Mouse (Mus musculus): ENCODE data around the gene Gpsm3. TPM values are rescaled to one million over a fixed set of nuclear protein-coding genes. Genes with fewer than 3 reads are reported as not detected.

The Gpsm3 gene
- total RNA-seq, 2 experiments from 2014 or later: 3.1 to 3.6 TPM

DNA sequence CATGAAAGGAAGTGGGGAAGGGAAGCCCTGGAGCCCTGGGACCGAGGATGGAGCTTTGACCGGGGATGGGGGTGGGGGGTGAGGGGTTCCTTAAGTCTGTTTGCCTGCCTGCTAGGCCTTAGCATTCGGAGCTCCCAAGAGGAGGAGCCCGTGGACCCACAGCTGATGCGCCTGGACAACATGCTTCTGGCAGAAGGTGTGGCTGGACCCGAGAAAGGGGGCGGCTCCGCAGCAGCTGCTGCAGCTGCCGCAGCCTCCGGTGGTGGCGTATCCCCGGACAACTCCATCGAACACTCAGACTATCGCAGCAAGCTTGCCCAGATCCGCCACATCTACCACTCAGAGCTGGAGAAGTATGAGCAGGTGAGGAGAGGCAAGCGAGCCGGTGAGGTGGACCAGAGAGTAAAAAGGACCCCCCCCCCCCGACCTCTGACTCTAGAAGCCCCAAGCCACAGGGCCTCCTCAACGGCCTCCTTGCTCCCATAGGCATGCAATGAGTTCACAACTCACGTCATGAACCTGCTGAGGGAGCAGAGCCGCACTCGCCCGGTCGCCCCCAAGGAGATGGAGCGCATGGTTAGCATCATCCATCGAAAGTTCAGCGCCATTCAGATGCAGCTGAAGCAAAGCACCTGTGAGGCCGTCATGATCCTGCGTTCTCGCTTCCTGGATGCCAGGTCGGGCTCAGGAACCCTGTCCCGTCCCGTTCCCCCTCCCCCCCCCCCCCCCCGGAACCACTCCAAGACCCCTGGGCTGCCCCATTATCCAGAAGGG is 4.3 kb downstream of the Gpsm3 start:
- intact Hi-C loops (cut with DNase I; ENCODE audit: low total_unique reads): no loop called here
- peak; percentile 57 for DNase-seq

DNA sequence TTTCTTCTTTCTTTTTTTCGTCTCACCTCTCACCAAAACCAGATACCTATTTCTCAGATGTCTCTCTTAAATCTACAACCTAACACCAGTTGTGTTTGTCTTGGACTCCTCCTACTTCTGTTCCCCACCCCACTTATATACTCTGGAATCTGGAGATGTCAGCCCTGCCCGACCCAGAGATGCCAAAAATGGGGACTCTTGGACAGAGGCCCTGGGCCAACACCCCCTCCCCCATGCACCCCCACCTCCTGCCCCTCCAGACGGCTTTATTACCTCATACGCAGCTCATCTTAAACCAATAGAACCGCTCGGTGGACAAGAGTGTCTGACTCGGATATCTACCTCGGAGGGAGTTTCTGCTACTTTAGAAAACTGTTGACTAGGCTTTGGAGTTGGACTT is 6.5 kb downstream of the Gpsm3 start:
- DNase-seq: no peak
- intact Hi-C loops (cut with DNase I; ENCODE audit: low total_unique reads): no loop called here

DNA sequence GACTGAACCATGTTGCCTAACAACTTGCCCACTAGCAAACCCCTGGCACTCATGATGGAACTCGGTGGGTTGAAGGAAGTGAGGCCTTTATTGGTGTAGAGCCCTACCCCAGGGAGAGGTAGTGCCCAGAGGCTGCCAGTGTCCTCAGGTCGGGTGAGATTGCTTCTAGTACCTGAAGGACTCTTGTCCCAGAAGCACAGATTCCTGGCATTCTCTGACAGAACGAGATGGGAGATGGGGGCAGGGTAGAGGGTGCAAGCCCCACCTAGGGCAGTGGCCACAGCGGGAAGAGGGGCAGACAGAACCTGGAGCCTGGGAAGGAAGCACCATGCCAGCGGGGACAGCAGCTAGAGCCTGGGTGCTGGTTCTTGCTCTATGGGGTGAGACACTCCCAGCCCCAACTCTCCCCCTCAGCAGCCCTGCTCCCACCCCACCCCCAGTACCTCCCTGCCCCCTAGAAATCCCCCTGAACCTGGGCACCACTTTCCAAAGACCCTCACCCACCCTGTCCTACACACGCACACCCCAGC is 8.0 kb downstream of the Gpsm3 start, which contains the start of gene Ager:
TSS of gene Ager (plus strand) at position 297 of the 530 bp plus-strand sequence.
- intact Hi-C loops (cut with DNase I; ENCODE audit: low total_unique reads): no loop called here
- DNase-seq: no peak

DNA sequence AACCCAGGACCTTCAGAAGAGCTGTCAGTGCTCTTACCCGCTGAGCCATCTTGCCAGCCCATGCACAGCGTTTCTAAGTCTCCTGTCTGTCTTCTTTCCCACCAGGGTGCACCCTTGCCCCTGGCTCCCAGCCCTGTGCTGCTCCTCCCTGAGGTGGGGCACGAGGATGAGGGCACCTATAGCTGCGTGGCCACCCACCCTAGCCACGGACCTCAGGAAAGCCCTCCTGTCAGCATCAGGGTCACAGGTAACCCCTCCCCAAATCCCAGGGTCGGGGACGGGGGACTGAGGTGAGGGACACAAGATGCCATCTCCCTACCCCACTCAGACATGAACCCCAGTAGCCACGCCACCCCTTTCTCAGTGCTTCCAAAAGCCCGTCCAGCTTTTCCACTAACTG is 10.3 kb downstream of the Gpsm3 start:
- intact Hi-C loops (cut with DNase I; ENCODE audit: low total_unique reads): no loop called here
- no peak for DNase-seq

DNA sequence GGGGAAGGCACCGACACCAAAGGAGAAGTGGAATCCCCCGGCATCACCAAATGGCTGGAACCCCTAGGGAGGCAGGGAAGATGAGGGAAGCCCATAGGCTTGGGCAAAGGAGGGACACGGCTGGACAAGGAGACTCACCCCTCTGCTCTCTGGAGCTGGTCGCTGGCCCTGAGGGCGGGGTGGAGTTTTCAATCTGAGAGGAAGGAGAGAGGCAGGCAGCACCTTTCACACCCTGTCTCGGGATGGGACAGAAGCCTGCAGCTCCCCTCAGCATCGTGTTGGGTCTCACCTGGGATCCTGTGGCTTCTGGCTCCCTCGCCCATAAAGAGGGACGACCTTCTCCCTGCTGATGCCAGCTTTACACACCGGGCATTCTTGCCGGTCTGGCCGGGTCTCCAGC is 12.2 kb downstream of the Gpsm3 start:
- intact Hi-C loops (cut with DNase I; ENCODE audit: low total_unique reads): no loop called here

DNA sequence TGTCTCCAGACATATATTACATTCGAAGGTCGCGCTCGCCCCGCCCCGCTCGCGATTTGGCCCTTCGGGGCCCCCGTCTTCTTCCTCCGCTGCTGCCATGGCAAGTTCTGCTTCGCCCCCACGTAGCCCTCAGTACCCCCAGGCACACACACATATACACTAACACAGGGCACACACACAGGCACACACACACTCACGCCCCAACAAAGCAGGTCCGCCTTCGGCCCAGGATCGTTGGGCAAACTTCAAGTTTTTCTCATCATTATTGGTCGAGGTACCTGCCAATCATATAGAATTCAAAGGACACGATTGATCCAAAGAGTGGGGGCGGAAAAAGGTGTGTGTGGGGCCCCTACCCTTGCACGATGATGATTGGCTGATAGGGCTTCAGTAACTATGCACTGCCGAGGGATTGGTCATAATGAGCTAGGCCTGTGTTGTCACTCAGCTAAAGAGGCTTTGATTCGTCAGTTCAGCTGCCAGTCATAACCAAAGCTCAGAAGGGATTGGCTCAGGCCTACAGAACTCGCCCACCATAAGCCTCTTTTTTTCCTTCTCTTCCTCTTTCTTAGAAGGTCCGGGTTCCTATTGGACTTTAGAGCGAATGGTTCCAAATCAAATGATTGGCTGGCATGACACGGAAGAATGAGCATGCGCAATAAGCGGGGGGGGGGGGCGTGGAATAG is 13.9 kb downstream of the Gpsm3 start, which contains the start of gene Rnf5:
TSS of gene Rnf5 (minus strand) at position 316 of the 686 bp plus-strand sequence.
- intact Hi-C loops (cut with DNase I; ENCODE audit: low total_unique reads): no loop called here
- DNase-seq: peak; percentile 97

More for the DNA sequence above, 12.2 kb downstream of the Gpsm3 start:
- DNase-seq: no peak

DNA sequence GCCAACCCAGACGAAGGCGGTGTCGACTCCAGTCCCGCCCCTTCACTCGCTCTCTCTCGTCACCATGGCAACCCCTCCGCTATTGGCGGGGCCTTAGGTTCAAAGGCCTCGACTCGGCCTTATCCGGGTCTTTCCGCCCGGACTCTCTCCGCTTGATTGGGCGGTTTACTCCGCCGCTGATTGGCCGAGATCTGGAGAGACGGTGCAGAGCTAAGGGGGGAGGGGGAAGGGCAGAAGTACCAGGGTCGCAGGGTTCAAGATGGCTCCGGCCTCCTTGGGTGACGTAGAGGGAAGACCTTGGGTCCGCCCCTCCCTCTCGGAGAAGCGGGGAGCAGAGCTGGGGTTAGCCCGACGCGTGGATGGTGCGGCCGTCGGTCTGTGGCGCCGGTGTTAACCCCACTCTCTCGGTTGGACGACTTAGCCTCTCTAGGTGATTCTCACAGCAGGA is 14.5 kb downstream of the Gpsm3 start, which contains the start of gene Agpat1:
TSS of gene Agpat1 (plus strand) at position 202 of the 448 bp plus-strand sequence.
- DNase-seq: peak; percentile 99
- intact Hi-C loops (cut with DNase I; ENCODE audit: low total_unique reads): no loop called here

DNA sequence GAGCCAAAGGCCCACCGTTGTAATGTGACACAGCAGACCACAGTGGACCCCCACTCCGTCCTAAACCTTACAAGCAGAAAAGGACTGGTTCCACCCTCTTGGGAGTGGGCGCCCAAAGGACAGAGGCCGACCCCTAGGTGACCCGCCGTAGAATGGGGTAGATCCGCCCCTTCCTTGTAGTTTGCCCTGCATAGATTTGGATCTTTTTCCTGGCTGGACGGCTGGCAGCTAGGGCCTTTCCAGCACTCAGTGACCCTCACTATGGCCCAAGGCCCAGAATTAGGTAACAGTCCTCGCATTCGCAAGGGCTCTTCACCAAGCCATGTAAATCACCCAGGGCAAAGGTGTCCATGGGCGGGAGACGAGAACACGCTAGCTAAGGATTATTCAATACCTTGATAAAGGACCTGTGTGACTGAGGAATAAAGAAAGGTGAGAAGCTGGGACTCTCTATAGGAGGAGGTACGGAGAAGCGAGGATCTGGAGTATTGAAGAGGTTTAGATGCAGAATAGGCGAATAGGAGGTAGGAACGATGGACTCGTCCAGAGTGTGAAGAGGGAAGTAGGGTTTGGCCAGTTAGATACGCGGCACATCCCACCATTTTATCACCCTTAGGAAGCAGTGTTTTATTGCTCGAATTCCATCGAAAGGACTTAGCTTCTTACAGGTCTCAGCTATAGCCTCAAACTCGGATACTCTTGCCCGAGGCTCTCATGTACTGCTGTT is 15.1 kb downstream of the Gpsm3 start:
- DNase-seq: peak; percentile 42
- intact Hi-C loops (cut with DNase I; ENCODE audit: low total_unique reads): no loop called here

GRCm38 (mm10) chr17:34605609-34606008 is 16.0 kb downstream of the Gpsm3 start:
- intact Hi-C loops (cut with DNase I; ENCODE audit: low total_unique reads): no loop called here
- peak; percentile 98 for DNase-seq

DNA sequence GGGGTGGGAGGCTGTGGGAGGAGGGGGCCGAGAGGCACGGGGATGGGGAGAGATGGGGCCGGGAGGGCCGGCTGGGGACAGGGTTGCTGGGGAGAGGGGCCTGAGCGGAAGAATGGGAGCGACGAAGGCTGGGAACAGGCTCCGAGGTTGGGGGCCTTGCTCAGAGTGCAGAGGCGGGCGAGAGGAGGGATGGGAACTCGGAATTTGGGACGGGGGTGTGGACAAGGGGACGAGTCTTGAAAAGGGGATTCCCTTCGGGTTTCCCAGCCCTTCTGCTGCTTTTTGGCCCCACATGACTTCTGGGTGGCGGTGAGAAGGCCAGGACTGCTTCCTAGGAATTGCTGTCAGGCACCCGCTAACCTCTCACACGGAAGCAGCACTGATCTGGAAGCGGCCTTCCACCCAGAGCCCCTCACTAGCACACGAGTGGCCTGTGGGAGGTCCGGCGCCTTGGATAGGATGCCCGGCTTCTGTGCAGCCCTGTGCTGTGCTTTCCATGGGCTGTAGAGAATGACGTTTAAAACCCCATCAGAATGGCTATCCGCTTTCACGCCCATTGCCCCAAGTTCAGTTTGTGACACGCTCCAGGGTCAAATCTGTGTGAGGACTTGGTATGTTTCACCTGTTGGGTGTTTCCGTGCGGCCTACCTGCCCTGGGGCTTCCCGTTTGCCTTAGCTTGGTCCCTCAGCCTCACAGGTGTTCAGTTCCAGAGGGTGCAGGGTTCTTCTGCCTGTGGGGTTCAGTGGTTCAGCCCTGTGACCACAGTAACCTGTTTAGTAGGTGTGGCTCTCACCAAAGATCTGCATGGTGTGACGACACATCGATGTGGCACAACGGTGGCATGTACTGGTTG is 16.8 kb downstream of the Gpsm3 start:
- peak; percentile 40 for DNase-seq

DNA sequence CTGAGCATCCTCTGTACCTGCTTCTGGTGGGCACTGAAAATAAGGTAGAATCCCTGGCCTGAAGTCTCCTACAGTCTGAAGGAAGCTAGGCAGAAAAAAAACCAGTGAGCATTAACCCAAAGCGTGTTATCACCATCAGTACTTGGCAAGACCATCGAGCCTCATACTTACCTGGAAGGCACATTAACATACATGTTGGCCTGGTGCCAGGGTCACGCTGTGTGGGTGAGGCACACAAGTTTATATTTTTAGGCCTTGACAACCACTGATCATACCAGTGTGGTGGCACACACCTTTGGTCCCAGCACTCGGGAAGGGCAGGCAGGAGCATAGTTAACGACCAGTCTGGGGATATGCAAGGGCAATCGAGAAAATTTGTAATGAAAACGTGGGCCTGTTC is 18.4 kb downstream of the Gpsm3 start:
- intact Hi-C loops (cut with DNase I; ENCODE audit: low total_unique reads): no loop called here
- DNase-seq: no peak

More for the DNA sequence above, 16.8 kb downstream of the Gpsm3 start:
- intact Hi-C loops (cut with DNase I; ENCODE audit: low total_unique reads): no loop called here

GRCm38 (mm10) chr17:34611050-34611449 is 21.4 kb downstream of the Gpsm3 start:
- intact Hi-C loops (cut with DNase I; ENCODE audit: low total_unique reads): loop anchor here (10.0 kb wide), 1 partner anchor 166 kb away; no protein-coding TSS in a partner anchor
- DNase-seq: no peak

- intact Hi-C loops (cut with DNase I; ENCODE audit: low total_unique reads): loop anchor here (10.0 kb wide), 1 partner anchor 168 kb away; no protein-coding TSS in a partner anchor
- no peak for DNase-seq
Observed at GRCm38 (mm10) chr17:34613054-34613645, 23.5 kb downstream of the Gpsm3 start.

- DNase-seq: no peak
- intact Hi-C loops (cut with DNase I; ENCODE audit: low total_unique reads): loop anchor here (10.0 kb wide), 1 partner anchor 169 kb away; no protein-coding TSS in a partner anchor
Observed at GRCm38 (mm10) chr17:34613830-34614229, 24.2 kb downstream of the Gpsm3 start.

DNA sequence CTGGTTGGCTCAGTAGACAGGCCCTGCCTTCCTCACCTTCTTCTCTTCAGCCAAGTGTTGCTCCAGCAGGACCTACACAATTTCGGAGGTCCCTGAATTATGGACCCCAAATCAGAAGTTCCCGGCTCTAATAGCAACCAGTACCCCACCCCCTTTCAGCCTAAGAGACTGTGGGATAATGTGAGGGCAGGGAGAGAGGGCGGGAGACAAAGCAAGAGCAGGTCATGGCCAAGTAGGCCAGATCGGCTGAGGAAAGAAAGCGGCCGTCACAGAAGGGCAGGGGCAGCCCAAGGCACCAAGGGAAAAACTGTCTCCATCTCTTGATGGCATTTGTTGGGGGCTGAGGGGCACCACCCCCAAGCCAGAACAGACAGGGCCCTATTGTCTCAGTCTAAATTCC is 26.3 kb downstream of the Gpsm3 start, which contains the start of gene Egfl8:
TSS of gene Egfl8 (minus strand) at position 101 of the 400 bp plus-strand sequence.
- DNase-seq: no peak
- intact Hi-C loops (cut with DNase I; ENCODE audit: low total_unique reads): loop anchor here (5.0 to 10.0 kb wide), 2 partner anchors 44 to 171 kb away; no protein-coding TSS in a partner anchor

- intact Hi-C loops (cut with DNase I; ENCODE audit: low total_unique reads): loop anchor here (5.0 to 10.0 kb wide), 2 partner anchors 47 to 174 kb away; no protein-coding TSS in a partner anchor
- no peak for DNase-seq
Observed at GRCm38 (mm10) chr17:34618999-34619398, 29.4 kb downstream of the Gpsm3 start.

GRCm38 (mm10) chr17:34621006-34621405 is 31.4 kb downstream of the Gpsm3 start:
- intact Hi-C loops (cut with DNase I; ENCODE audit: low total_unique reads): no loop called here

DNA sequence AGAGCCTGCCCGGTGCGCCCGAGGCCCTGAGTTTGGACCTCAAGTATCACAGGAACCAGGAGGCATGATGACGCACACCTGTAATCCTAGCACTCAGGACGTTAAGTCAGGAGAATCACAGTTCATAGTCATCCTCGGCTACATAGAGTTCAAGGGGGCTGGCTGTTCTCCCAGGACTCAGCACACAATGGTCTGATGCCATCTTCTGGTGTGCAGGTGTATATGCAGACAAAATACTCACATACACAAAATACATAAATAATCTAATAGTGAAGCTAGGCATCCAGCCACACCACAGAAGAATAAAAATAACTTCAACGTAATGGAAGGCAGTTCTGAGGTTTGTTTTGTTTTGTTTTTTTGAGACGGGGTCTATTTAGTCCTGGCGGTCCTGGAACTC is 33.6 kb downstream of the Gpsm3 start:
- intact Hi-C loops (cut with DNase I; ENCODE audit: low total_unique reads): no loop called here
- no peak for DNase-seq

More at GRCm38 (mm10) chr17:34621006-34621405, 31.4 kb downstream of the Gpsm3 start:
- no peak for DNase-seq

All from gastrocnemius, postnatal 14 days (tissue).